Mouse (Mus musculus) ES-Bruce4 (cell line): ENCODE measurements at regions not wholly inside any gene's neighbourhood (a gene's known extent, or its start where the extent isn't known, plus 50 kb on each side); places are given as distances from the start of the nearest gene placed in this dataset.

ENCODE experiments used
- CTCF ChIP-seq: IDR thresholded peaks from one replicate; pipeline ENCODE4 v1.8.1; 2011; ENCODE audit warnings: low read depth, low read length
- EP300 ChIP-seq: IDR thresholded peaks from 2 replicates; pipeline ENCODE4 v1.6.1; 2011; ENCODE audit warnings: low read depth, low read length; ENCODE audit not compliant: insufficient read depth
- POLR2A ChIP-seq: IDR thresholded peaks from one replicate; pipeline ENCODE4 v1.8.1; 2011; ENCODE audit warnings: low read length; ENCODE audit not compliant: insufficient read depth

DNA sequence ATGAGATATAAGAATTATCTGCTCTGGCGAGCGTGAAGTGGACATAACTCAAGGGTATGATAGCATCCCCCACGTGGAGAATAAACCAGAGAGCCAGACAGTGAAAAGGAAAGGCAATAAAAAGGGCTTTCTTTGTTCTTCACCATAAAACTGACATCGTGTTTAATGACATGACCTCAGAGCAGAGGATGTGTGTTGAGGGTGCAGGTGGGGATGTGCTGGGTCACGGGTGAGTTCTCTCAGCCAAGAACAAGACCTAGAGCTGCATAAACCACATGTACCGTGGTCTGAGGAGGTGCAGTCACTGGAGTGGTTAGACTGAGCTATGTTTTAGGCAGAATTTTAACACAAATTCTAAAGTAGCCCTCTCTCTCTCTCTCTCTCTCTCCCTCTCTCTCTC, 247.9 kb downstream of the Glrx3 start:
- TF ChIP-seq POLR2A (no peak), CTCF (no peak), EP300 (no peak)
